Mouse (Mus musculus): Measurements from ENCODE around the gene Eif4g3.

Gene Eif4g3

GRCm38 (mm10) chr4:138107441-138108409, 114.9 kb downstream of the Eif4g3 start:
- peak; percentile 81 to 89 for DNase-seq

- DNase-seq: no peak
Measured at GRCm38 (mm10) chr4:138108541-138108940, 115.7 kb downstream of the Eif4g3 start.

DNA sequence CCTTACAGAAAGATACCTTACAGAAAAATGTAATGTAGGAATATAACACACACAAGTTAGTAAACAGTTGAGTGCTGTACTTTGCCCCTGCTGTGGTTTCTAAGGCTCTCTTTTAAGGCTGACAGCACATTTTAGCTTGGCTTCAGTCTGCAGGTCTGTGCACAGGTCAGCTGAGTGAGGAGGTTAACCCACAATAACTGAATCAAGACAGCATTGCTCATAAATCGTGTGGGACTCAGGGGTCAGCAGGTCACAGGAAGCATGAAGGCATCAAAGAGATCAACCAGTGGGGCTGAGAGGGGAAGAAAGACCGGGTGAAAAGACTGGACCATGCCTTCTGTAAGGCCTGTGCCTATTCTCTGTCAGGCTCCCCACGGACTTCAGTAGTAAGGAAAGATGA, 116.5 kb downstream of the Eif4g3 start:
- no peak for DNase-seq

DNA sequence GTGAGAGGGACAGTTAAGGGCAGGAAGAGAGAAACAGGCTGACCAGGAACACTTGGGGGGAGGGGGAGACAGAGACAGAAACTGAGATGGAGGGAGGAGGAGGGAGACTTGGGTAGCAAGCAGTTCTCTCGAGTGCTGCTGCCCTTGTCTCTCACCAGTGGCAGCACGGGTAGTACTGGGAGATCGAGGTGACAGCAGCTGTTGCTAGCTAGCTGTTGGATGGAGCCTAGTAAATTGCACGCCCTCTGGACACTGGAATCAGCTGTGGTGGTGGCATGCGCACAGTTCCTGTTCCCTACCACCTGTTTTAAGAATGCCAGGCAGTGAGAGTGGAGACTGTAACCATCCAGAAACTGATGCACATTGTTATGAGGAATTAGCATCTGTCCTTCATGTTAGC, 119.0 kb downstream of the Eif4g3 start:
- DNase-seq: no peak

DNA sequence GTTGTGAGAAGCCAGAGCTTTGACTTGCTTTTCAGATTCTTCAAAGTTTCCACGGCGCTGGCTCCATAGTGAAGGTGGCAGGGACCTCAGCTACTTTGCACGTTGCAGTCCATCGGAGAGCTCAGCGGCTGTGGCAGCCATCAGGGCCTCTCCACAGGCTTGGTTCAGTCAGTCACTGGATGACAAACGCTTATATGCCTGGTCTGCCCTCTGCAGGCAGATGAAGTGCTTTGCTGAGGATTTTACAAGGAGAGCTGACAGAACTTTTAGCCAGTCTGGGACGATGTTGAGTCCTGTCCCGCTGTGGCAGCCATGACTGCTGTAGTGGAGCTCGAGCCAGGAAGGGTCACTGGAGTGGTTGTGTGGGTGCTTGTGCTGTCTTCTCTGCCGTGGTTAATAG, 126.9 kb downstream of the Eif4g3 start:
- DNase-seq: peak; percentile 52 to 56

GRCm38 (mm10) chr4:138124046-138124445, 131.2 kb downstream of the Eif4g3 start:
- peak; percentile 78 to 81 for DNase-seq

DNA sequence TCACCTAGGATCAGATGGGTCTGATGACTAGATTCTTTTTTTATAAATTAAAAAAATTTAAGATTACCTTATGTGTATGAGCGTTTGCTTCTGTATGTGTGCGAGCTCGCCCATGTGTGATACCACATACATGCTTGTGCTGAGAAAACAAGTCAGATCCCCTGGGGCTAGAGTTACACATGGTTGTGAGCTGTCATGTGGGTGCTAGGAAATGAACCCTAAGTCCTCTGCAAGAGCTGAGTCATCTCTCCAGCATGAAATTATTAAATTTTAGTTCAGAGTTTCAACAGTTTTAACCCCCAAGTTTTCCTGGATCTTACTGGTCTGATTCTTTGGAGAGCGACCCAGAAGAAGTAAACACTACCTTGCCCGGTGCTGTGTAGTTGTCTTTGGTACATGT, 134.5 kb downstream of the Eif4g3 start:
- DNase-seq: no peak

DNA sequence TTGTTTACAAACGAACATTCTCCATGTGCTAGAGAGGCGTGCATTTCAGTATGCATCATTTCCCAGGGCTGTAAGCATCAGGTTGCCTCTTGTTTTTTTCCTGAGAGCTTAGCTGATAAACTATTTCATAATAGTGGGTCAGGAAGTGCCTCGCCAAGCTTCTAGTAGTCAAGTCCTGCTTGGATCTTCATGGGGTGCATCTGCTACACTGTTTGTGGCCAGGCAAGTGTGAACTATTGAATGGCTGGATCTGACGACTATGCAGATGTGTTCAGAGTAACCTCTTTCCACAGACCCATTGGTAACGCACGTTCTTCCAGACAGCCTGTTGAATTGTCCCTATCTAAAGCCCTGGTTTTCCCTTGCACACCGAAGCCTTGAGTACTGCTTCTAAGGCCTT, 135.0 kb downstream of the Eif4g3 start:
- DNase-seq: no peak

GRCm38 (mm10) chr4:138130149-138130548, 137.3 kb downstream of the Eif4g3 start:
- DNase-seq: no peak

GRCm38 (mm10) chr4:138131226-138131625, 138.4 kb downstream of the Eif4g3 start:
- DNase-seq: no peak

GRCm38 (mm10) chr4:138131716-138132115, 138.9 kb downstream of the Eif4g3 start:
- no peak for DNase-seq

- no peak for DNase-seq
Measured at GRCm38 (mm10) chr4:138133360-138133759, 140.5 kb downstream of the Eif4g3 start.

- no peak for DNase-seq
Measured at GRCm38 (mm10) chr4:138137336-138137735, 144.5 kb downstream of the Eif4g3 start.

DNA sequence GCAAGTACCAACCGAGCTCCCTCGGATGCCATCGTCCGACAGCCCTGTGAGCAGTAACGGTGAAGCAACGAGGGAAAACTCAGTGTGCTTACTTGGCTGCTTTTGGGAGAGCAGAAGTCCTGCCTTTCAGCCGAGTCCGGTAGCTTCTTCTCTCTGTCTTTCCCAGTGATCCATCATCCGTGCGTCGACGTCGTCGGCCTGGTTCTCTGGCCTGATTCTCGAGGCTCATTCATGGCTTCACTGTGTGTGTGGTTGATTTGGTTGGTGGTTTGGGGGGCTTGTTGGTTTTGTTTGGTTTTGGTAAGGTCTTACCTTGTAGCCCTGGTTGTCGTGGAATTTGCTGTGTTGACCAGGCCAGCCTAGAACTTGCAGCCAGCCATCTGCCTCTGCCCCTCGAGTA, 145.0 kb downstream of the Eif4g3 start:
- no peak for DNase-seq

GRCm38 (mm10) chr4:138138219-138138618, 145.4 kb downstream of the Eif4g3 start:
- no peak for DNase-seq

GRCm38 (mm10) chr4:138141358-138141757, 148.5 kb downstream of the Eif4g3 start:
- DNase-seq: no peak

DNA sequence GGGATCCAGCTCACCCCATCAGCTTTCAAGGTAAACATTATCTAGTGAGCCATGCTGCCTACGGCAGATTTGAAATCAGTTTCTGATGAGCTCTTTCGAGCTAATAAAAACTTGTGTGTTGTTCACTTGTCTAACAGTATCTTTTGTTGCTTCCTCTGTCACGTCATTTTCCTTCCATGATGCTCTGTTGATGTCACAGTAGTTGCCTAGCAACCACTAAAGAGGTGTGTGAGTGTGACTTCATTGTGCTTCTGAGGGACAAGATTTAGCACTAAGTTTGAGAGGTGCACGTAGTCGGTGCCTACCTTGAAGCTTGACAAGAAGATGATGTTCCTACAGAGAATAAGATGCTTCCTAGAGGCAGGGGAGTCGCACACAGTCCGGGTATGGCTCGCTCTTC, 154.4 kb downstream of the Eif4g3 start:
- no peak for DNase-seq

GRCm38 (mm10) chr4:138149977-138150376, 157.2 kb downstream of the Eif4g3 start:
- no peak for DNase-seq

DNA sequence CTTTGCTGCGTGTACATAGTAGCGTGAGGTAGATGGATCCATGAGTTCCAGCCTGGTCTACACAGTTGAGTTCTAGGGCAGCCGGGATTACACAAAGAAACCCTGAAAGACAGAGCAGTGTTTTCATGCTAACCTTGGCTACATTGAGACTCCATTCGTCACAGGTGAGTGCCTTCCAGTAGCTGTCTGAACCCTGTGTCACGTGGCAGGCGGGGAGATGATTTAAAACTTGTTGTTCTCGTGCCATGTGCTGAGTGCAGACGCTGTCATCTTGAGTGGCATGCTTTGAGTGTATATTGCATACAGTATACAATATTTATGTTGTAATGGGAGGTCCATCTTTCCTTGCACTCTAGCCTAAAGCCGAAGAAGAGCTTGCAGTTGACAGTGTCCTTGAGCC, 158.4 kb downstream of the Eif4g3 start:
- DNase-seq: no peak

DNA sequence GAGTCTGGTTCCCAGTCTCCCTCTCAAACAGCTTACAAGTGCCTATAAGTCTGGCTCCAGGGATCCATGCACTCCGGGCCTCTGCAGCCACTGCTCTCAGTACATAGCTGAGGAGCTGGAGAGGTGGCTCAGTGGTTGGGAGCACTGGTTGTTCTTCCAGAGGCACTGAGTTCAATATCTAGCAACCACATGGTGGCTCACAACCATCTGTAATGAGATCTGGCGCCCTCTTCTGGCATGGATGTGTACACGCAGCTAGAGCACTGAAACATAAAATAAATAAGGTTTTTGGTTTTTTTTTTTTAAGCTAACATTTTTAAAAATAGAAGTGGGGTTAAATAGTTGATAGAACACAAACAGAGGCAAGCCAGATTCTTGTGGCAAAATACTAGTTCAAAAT, 161.2 kb downstream of the Eif4g3 start:
- peak; percentile 44 to 59 for DNase-seq

GRCm38 (mm10) chr4:138160918-138161317, 168.1 kb downstream of the Eif4g3 start:
- DNase-seq: no peak

DNA sequence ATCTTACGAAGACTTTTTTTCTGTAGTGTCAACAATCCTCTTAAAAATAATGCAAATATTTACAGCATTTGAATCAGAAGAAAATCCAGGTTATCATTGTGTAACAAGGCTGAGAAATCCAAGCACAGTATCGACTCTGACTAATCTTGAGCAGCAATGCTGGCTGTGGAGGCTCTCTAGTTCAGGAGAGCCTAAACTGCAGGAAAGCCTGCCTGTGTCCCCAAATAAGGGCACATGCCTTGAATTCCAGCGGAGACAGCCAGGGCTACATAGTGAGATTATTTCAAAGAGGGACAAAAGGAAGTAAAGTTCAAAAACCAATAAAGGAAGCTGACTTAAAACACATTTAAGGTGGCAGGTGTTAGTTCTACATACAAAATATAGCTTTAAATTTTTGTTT, 168.7 kb downstream of the Eif4g3 start:
- DNase-seq: no peak

GRCm38 (mm10) chr4:138163836-138164235, 171.0 kb downstream of the Eif4g3 start:
- no peak for DNase-seq

GRCm38 (mm10) chr4:138164860-138165259, 172.0 kb downstream of the Eif4g3 start:
- no peak for DNase-seq

GRCm38 (mm10) chr4:138166519-138166918, 173.7 kb downstream of the Eif4g3 start:
- no peak for DNase-seq
